Mouse (Mus musculus) liver, embryonic 16.5 days (tissue): ENCODE measurements around the gene Traf3. TPM values are rescaled to one million over a fixed set of nuclear protein-coding genes. Genes with fewer than 3 reads are reported as not detected.
A peak's percentile ranks its signal among the peaks of the same experiment; 100 is the strongest.

ENCODE experiments used
- ATAC-seq: fragments of 200-750 bp; cut with Nextera tagmentation; 2 replicates; pipeline ENCODE4 v1.8.0; 2017; ENCODE audit warnings: low read depth, mild to moderate bottlenecking, moderate number of reproducible peaks, moderate library complexity
- H3K27ac ChIP-seq: fragments of 300-500 bp; sonication (generic); 2 replicates; pipeline ENCODE4 v1.5.1; 2014; ENCODE audit warnings: mild to moderate bottlenecking, low read length
- H3K27me3 ChIP-seq: fragments of 300-500 bp; sonication (generic); 2 replicates; pipeline ENCODE4 v1.6.1; 2014; ENCODE audit warnings: low read depth, low read length, mixed read lengths; ENCODE audit not compliant: control insufficient read depth, insufficient read depth
- H3K36me3 ChIP-seq: fragments of 300-500 bp; sonication (generic); 2 replicates; pipeline ENCODE4 v1.6.1; 2014; ENCODE audit warnings: mild to moderate bottlenecking; ENCODE audit not compliant: control insufficient read depth, insufficient read depth
- H3K4me1 ChIP-seq: fragments of 300-500 bp; sonication (generic); 2 replicates; pipeline ENCODE4 v1.6.1; 2014; ENCODE audit warnings: low read depth, low read length, mixed read lengths; ENCODE audit not compliant: control insufficient read depth
- H3K4me2 ChIP-seq: fragments of 300-500 bp; sonication (generic); 2 replicates; pipeline ENCODE4 v1.6.1; 2014; ENCODE audit warnings: low read depth, low read length, mixed read lengths
- H3K4me3 ChIP-seq: fragments of 300-500 bp; sonication (generic); 2 replicates; pipeline ENCODE4 v1.5.1; 2014; ENCODE audit warnings: low read depth, mild to moderate bottlenecking, low read length
- H3K9ac ChIP-seq: fragments of 300-500 bp; sonication (generic); 2 replicates; pipeline ENCODE4 v1.6.1; 2014; ENCODE audit warnings: low read depth, low read length
- H3K9me3 ChIP-seq: fragments of 300-500 bp; sonication (generic); replicated peaks from 2 replicates; pipeline ENCODE4 v1.6.1; 2016; ENCODE audit warnings: low read length; ENCODE audit not compliant: control insufficient read depth
- WGBS: fragments of 180-500 bp; shearing (Covaris S2); extraction: QIAGEN DNeasy Blood & Tissue Kit; methylation state at CpG from one replicate; pipeline ENCODE4 v1.1.7; 2014; ENCODE audit not compliant: insufficient replicate concordance; 5-methylcytosine and 5-hydroxymethylcytosine counted together
- polyA plus RNA-seq: library from polyadenylated mRNA; unstranded; fragments of >200 nt; fragmentation: Nextera tagmentation; extraction: Ambion mirVana; gene quantifications from 2 replicates; pipeline ENCODE4 v1.2.1, GENCODE M21; 2015

The Traf3 gene
- polyA plus RNA-seq, 1 experiment from 2014 or later = 1.6 TPM

GRCm38 (mm10) chr12:111162312-111163061 is 3.7 kb upstream of the Traf3 start:
- Histone ChIP-seq H3K4me1 (peaks cover 40% of the 10 kb centered on the region), H3K4me2 (peak overlapping the region; percentile 31; the same call in 1 of the 2 replicates), H3K9ac (no peak overlapping the region), H3K27me3 (no peaks in the 10 kb centered on the region), H3K27ac (no peak overlapping the region), H3K4me3 (no peak overlapping the region), H3K9me3 (no peaks in the 10 kb centered on the region), H3K36me3 (no peaks in the 10 kb centered on the region)
- no peak for ATAC-seq
- WGBS = 13% methylated on average over 16 of the region's 16 CpGs

GRCm38 (mm10) chr12:111164310-111164751 is 1.8 kb upstream of the Traf3 start:
- H3K36me3 ChIP-seq = no peaks in the 10 kb centered on the region
- H3K27me3 ChIP-seq = no peaks in the 10 kb centered on the region
- ATAC-seq = peak; percentile 64
- H3K4me2 ChIP-seq = peak overlapping the region; percentile 52
- H3K27ac ChIP-seq = no peak overlapping the region
- H3K4me1 ChIP-seq = peaks cover 38% of the 10 kb centered on the region
- no peaks in the 10 kb centered on the region for H3K9me3 ChIP-seq
- 10% methylated on average over 13 of the region's 13 CpGs for WGBS
- no peak overlapping the region for H3K9ac ChIP-seq
- peak overlapping the region; percentile 45 for H3K4me3 ChIP-seq

GRCm38 (mm10) chr12:111165146-111165812 is 891 bp upstream of the Traf3 start:
- ATAC-seq = peak; percentile 37; the same call in 1 of the 2 replicates
- H3K27me3 ChIP-seq = no peaks in the 10 kb centered on the region
- no peaks in the 10 kb centered on the region for H3K9me3 ChIP-seq
- WGBS = 57% methylated on average over 10 of the region's 10 CpGs
- H3K4me3 ChIP-seq = peak overlapping the region; percentile 73
- H3K27ac ChIP-seq = peak overlapping the region; percentile 54
- no peaks in the 10 kb centered on the region for H3K36me3 ChIP-seq
- peak overlapping the region; percentile 71 for H3K4me2 ChIP-seq
- peak overlapping the region; percentile 59 for H3K9ac ChIP-seq
- H3K4me1 ChIP-seq = peaks cover 31% of the 10 kb centered on the region

GRCm38 (mm10) chr12:111166681-111167289 is 615 bp downstream of the Traf3 start:
- peak overlapping the region; percentile 73 for H3K4me3 ChIP-seq
- H3K36me3 ChIP-seq = no peaks in the 10 kb centered on the region
- peak overlapping the region; percentile 59 for H3K9ac ChIP-seq
- ATAC-seq = peak; percentile 15
- H3K4me2 ChIP-seq = peak overlapping the region; percentile 71
- H3K27ac ChIP-seq = peak overlapping the region; percentile 39; the same call in 1 of the 2 replicates
- H3K9me3 ChIP-seq = no peaks in the 10 kb centered on the region
- H3K27me3 ChIP-seq = no peaks in the 10 kb centered on the region
- peaks cover 29% of the 10 kb centered on the region for H3K4me1 ChIP-seq
- WGBS = under 1% methylated on average over 48 of the region's 48 CpGs

- no peak for ATAC-seq
- Histone ChIP-seq H3K9ac (no peak overlapping the region), H3K4me1 (peaks cover 17% of the 10 kb centered on the region), H3K27me3 (no peaks in the 10 kb centered on the region), H3K36me3 (no peaks in the 10 kb centered on the region), H3K4me2 (no peak overlapping the region), H3K9me3 (no peaks in the 10 kb centered on the region), H3K27ac (no peak overlapping the region), H3K4me3 (no peak overlapping the region)
- WGBS = 71% methylated on average over 4 of the region's 4 CpGs
These were observed 2.7 kb downstream of the Traf3 start for GRCm38 (mm10) chr12:111168891-111169290.

- 59% methylated on average over 4 of the region's 4 CpGs for WGBS
- no peaks in the 10 kb centered on the region for H3K4me1 ChIP-seq
- H3K9me3 ChIP-seq = no peaks in the 10 kb centered on the region
- H3K4me2 ChIP-seq = no peak overlapping the region
- no peak overlapping the region for H3K4me3 ChIP-seq
- H3K27me3 ChIP-seq = no peaks in the 10 kb centered on the region
- no peak for ATAC-seq
- H3K27ac ChIP-seq = no peak overlapping the region
- peaks cover 3% of the 10 kb centered on the region; the same call in 1 of the 2 replicates for H3K36me3 ChIP-seq
- H3K9ac ChIP-seq = no peak overlapping the region
These were observed 12.6 kb downstream of the Traf3 start for GRCm38 (mm10) chr12:111178772-111179171.

GRCm38 (mm10) chr12:111181848-111182247 is 15.7 kb downstream of the Traf3 start:
- Histone ChIP-seq H3K9me3 (no peaks in the 10 kb centered on the region), H3K4me1 (no peaks in the 10 kb centered on the region), H3K27me3 (no peaks in the 10 kb centered on the region), H3K4me3 (no peak overlapping the region), H3K27ac (no peak overlapping the region), H3K9ac (no peak overlapping the region), H3K4me2 (no peak overlapping the region), H3K36me3 (no peaks in the 10 kb centered on the region)
- 70% methylated on average over 5 of the region's 5 CpGs for WGBS
- no peak for ATAC-seq

- no peaks in the 10 kb centered on the region for H3K4me1 ChIP-seq
- no peak overlapping the region for H3K4me3 ChIP-seq
- 83% methylated on average over 6 of the region's 6 CpGs for WGBS
- H3K27ac ChIP-seq = no peak overlapping the region
- H3K27me3 ChIP-seq = no peaks in the 10 kb centered on the region
- no peak for ATAC-seq
- no peaks in the 10 kb centered on the region for H3K36me3 ChIP-seq
- H3K9ac ChIP-seq = no peak overlapping the region
- H3K9me3 ChIP-seq = no peaks in the 10 kb centered on the region
- no peak overlapping the region for H3K4me2 ChIP-seq
These were observed 16.2 kb downstream of the Traf3 start for GRCm38 (mm10) chr12:111182378-111182777.
